Mouse (Mus musculus) liver, embryonic 18 days (tissue): ENCODE measurements around the gene Lhfpl1. TPM values are rescaled to one million over a fixed set of nuclear protein-coding genes. Genes with fewer than 3 reads are reported as not detected.

Source experiments
- polyA plus RNA-seq: library from polyadenylated mRNA; depleted of rRNA; stranded (reverse); fragments of >200 nt; gene quantifications from 2 replicates; pipeline ENCODE4 v1.2.3, GENCODE M21; 2012; rRNA removed

The Lhfpl1 gene
- 0.04 TPM in 1 of 2 replicates, not detected in the other for polyA plus RNA-seq

GRCm38 (mm10) chrX:145348377-145349203 lies at the start of gene Lhfpl1:
Gene Lhfpl1 (minus strand): TSS chrX:145349089.

Other genes with a start within 250 kb of the Lhfpl1 start
- 5.3 and 5.6 TPM in 2 replicates for gene Amot, start 156.1 kb upstream of the Lhfpl1 start, polyA plus RNA-seq